Comparison of ENCODE assay signal across 12 mouse cellular contexts in genomic region chr12:78947661-78948060, GRCm38 (mm10). TPM values are rescaled to one million over a fixed set of nuclear protein-coding genes. Genes with fewer than 3 reads are reported as not detected.
"Had no signal": no experiment of that assay in that cellular context is flagged by ENCODE, and none has a peak within 500 bp of the region (broad histone marks: within the 10 kb centered on the region; RNA-seq: fewer than 3 reads in every experiment).

No protein-coding gene starts in this region.

- H3K4me1 ChIP-seq: midbrain, embryonic 15.5 days; neural tube, embryonic 12.5 days had no signal

- DNase-seq: liver, postnatal 0 days; lung, postnatal 10 days; lung, postnatal 4 days; right cerebral cortex, postnatal 14 days; spleen, adult 18-20 months; thymus, adult 18-20 months had no signal

- ATAC-seq: liver, postnatal 0 days; midbrain, embryonic 13.5 days; midbrain, embryonic 15.5 days had no signal

- H3K4me3 ChIP-seq: megakaryocyte, embryonic 14.5 days; midbrain, embryonic 13.5 days; midbrain, embryonic 15.5 days; neural tube, embryonic 12.5 days had no signal

RNA-seq across cellular contexts. Expression of gene Plek2, which starts 40.9 kb away (rescaled TPM):
- total RNA-seq: monocyte, adult 5-6 weeks; neutrophil, adult 5-6 weeks had no signal
